In the genomic region with DNA sequence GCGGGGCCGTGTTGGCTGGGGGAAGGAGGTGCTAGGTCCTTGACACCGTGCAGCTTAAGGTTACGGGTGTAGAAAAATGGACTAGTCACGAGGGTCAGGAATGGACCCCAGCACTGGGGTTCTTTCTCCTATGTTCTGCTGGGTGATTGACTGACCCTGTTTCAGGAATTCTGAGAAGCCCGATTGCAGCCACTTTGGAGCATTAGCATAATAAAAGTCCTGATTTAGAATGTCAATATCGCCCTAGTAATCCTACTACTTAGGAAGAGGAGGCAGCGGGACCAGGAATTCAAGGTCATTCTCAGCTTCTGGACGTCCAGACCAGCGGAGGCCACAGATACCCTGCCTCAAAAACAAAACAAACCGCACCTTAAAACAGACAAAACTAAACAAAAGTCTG, we compare ENCODE assay signal across 24 mouse cellular contexts. TPM values are rescaled to one million over a fixed set of nuclear protein-coding genes. Genes with fewer than 3 reads are reported as not detected.
A peak's percentile ranks its signal among the peaks of the same experiment; 100 is the strongest.
DNase-seq lines count a peak whose midpoint lies in the region; ATAC-seq and TF ChIP-seq lines count a peak whose summit lies in the region.
"Had no signal": no experiment of that assay in that cellular context is flagged by ENCODE, and none has a peak within 500 bp of the region (broad histone marks: within the 10 kb centered on the region; RNA-seq: fewer than 3 reads in every experiment).

No protein-coding gene starts in this region.

- H3K9ac ChIP-seq in heart, embryonic 11.5 days (ENCODE audit: low read depth, low read length), result no peak overlapping the region
- no peak overlapping the region for H3K9ac ChIP-seq in lung, postnatal 0 days (replicated peaks; ENCODE audit: low read depth)
- peak overlapping the region; percentile 58 for H3K9ac ChIP-seq in ES-E14 (ENCODE audit: insufficient read depth, low read depth, low read length, poor library complexity, severe bottlenecking)
- H3K9ac ChIP-seq: forebrain, embryonic 13.5 days; forebrain, postnatal 0 days; heart, embryonic 13.5 days; hindbrain, embryonic 14.5 days; intestine, embryonic 15.5 days had no signal

- H3K9me3 ChIP-seq in heart, embryonic 11.5 days (replicated peaks; ENCODE audit: control insufficient read depth, low read length), result no peaks in the 10 kb centered on the region
- H3K9me3 ChIP-seq in lung, postnatal 0 days (ENCODE audit: low read length), result no peaks in the 10 kb centered on the region
- H3K9me3 ChIP-seq in ES-E14 (ENCODE audit: control insufficient read depth, insufficient read depth, low read depth, low read length), result no peaks in the 10 kb centered on the region
- H3K9me3 ChIP-seq: embryonic facial prominence, embryonic 10.5 days; forebrain, embryonic 13.5 days; heart, embryonic 13.5 days; hindbrain, embryonic 10.5 days; intestine, embryonic 15.5 days had no signal

- no peak for TF ChIP-seq EP300 in lung, postnatal 0 days (IDR thresholded peaks at IDR 0.05)

- peaks cover 31% of the 10 kb centered on the region for H3K27me3 ChIP-seq in heart, embryonic 11.5 days (ENCODE audit: control insufficient read depth, insufficient read depth, low read length)
- H3K27me3 ChIP-seq in lung, postnatal 0 days (replicated peaks; ENCODE audit: insufficient read depth, low read length), result peaks cover 5% of the 10 kb centered on the region; the same call in 1 of the 2 replicates

- WGBS in heart, embryonic 11.5 days (ENCODE audit: insufficient replicate concordance), result 14% methylated on average over 11 of the region's 11 CpGs
- 17% methylated on average over 11 of the region's 11 CpGs for WGBS in lung, postnatal 0 days

- peak overlapping the region; percentile 9; the same call in 1 of the 2 replicates for H3K4me2 ChIP-seq in heart, embryonic 11.5 days
- peak overlapping the region; percentile 17; the same call in 1 of the 2 replicates for H3K4me2 ChIP-seq in lung, postnatal 0 days (replicated peaks; ENCODE audit: low read depth, low read length)
- H3K4me2 ChIP-seq: forebrain, embryonic 13.5 days; heart, embryonic 13.5 days; hindbrain, embryonic 14.5 days; intestine, embryonic 15.5 days had no signal

- ATAC-seq in heart, embryonic 11.5 days (replicated peaks; ENCODE audit: insufficient number of reproducible peaks, low FRiP score, low TSS enrichment), result no peak
- ATAC-seq in lung, postnatal 0 days, result no peak
- ATAC-seq: forebrain, embryonic 13.5 days; forebrain, postnatal 0 days; intestine, embryonic 15.5 days; Patski had no signal

- H3K36me3 ChIP-seq in heart, embryonic 11.5 days (ENCODE audit: control insufficient read depth, insufficient read depth, low read length), result no peaks in the 10 kb centered on the region
- H3K36me3 ChIP-seq in lung, postnatal 0 days (ENCODE audit: insufficient read depth, low read length), result no peaks in the 10 kb centered on the region
- no peaks in the 10 kb centered on the region for H3K36me3 ChIP-seq in ES-E14 (ENCODE audit: control insufficient read depth, insufficient read depth, low read length, poor library complexity, severe bottlenecking)
- H3K36me3 ChIP-seq: embryonic facial prominence, embryonic 10.5 days; heart, embryonic 13.5 days; hindbrain, embryonic 10.5 days; intestine, embryonic 15.5 days had no signal

- no peak overlapping the region for H3K27ac ChIP-seq in heart, embryonic 11.5 days (ENCODE audit: low read depth, low read length)
- no peak overlapping the region for H3K27ac ChIP-seq in lung, postnatal 0 days (ENCODE audit: low read length)
- H3K27ac ChIP-seq in ES-E14 (ENCODE audit: insufficient read depth, low read depth, low read length, poor library complexity, severe bottlenecking), result peak overlapping the region; percentile 78; the same call in 1 of the 2 replicates
- H3K27ac ChIP-seq: embryonic facial prominence, embryonic 10.5 days; forebrain, embryonic 13.5 days; heart, embryonic 13.5 days; hindbrain, embryonic 10.5 days; hindbrain, embryonic 14.5 days; intestine, embryonic 15.5 days had no signal

- in situ Hi-C loops in ES-E14 (cut with MboI; ENCODE audit: low sequenced_read_pairs in 2 of 2, unreplicated experiment in 2 of 2), result no loop called here

- no peak overlapping the region for H3K4me3 ChIP-seq in heart, embryonic 11.5 days (ENCODE audit: low read depth, low read length)
- H3K4me3 ChIP-seq in lung, postnatal 0 days (ENCODE audit: low read depth, low read length), result no peak overlapping the region
- H3K4me3 ChIP-seq in ES-E14 (ENCODE audit: insufficient read depth in 1 of 2, low read depth in 1 of 2, low read length in 2 of 2, poor library complexity in 1 of 2, severe bottlenecking in 1 of 2), result peak overlapping the region; percentile 37 to 54
- H3K4me3 ChIP-seq: embryonic facial prominence, embryonic 10.5 days; forebrain, embryonic 13.5 days; heart, embryonic 13.5 days; hindbrain, embryonic 10.5 days; intestine, embryonic 15.5 days had no signal

- no peaks in the 10 kb centered on the region for H3K4me1 ChIP-seq in heart, embryonic 11.5 days (ENCODE audit: control insufficient read depth, insufficient read depth, low read length)
- no peaks in the 10 kb centered on the region for H3K4me1 ChIP-seq in lung, postnatal 0 days (ENCODE audit: insufficient read depth, low read depth, low read length)
- H3K4me1 ChIP-seq in ES-E14 (ENCODE audit: control insufficient read depth in 2 of 2, insufficient read depth in 2 of 2, low read length in 2 of 2, poor library complexity in 1 of 2), result peaks cover 10 to 19% of the 10 kb centered on the region in 2 experiments
- H3K4me1 ChIP-seq: embryonic facial prominence, embryonic 10.5 days; forebrain, embryonic 13.5 days; heart, embryonic 13.5 days; intestine, embryonic 15.5 days had no signal

- DNase-seq in heart, postnatal 4 days, result no peak
- DNase-seq in lung, postnatal 0 days (ENCODE audit: low spot score), result no peak
- no peak for DNase-seq in lung, postnatal 10 days
- peak; percentile 45 for DNase-seq in ES-E14 (ENCODE audit: low read depth, low spot score)
- DNase-seq in spleen, postnatal 4 days (ENCODE audit: low spot score in 2 of 2), result no peak
- no peak for DNase-seq in MN1 (ENCODE audit: low spot score)
- DNase-seq: adrenal gland, adult 8-10 months; adrenal gland, postnatal 36 days; cerebellum, adult 2 months; cerebellum, postnatal 10 days; forebrain, postnatal 0 days; gastrocnemius, postnatal 25 days; heart, postnatal 10 days had no signal

- no peak for TF ChIP-seq CTCF in lung, postnatal 0 days (IDR thresholded peaks at IDR 0.05)

TF ChIP-seq in ES-E14, 5 proteins besides CTCF, POLR2A, EP300 and RAD21:
- TF ChIP-seq ZC3H11A (IDR thresholded peaks at IDR 0.05; ENCODE audit: borderline replicate concordance, low read depth, low read length) (no peak), HCFC1 (IDR thresholded peaks at IDR 0.05; ENCODE audit: borderline replicate concordance, insufficient read depth, low read length) (peak; percentile 55; the same call in 1 of the 2 replicates), ZNF384 (IDR thresholded peaks at IDR 0.05; ENCODE audit: low read depth, low read length) (no peak), CHD2 (IDR thresholded peaks at IDR 0.05; ENCODE audit: low read depth, low read length) (peak; percentile 63; the same call in 1 of the 2 replicates), MAFK (IDR thresholded peaks at IDR 0.05; ENCODE audit: insufficient read depth, low read depth, low read length) (0 out of 2 replicates have a peak, but pooled peaks have one; percentile 6)
TF ChIP-seq in ES-E14: peak in this region for 3.

RNA-seq across cellular contexts. Expression of gene Acoxl, which starts 0.7 kb away (rescaled TPM):
- 0.11 and 0.21 TPM in 2 replicates for polyA plus RNA-seq in heart, embryonic 11.5 days (2014; fragmentation: Nextera tagmentation; extraction: Ambion mirVana)
- total RNA-seq in heart, postnatal 4 days (2021), result not detected
- polyA plus RNA-seq in lung, postnatal 0 days (2015; fragmentation: Nextera tagmentation; extraction: Ambion mirVana), result 16.1 and 17.0 TPM in 2 replicates
- total RNA-seq in ES-E14 (2012; rRNA removed), result 0.98 and 1.9 TPM in 2 replicates
- total RNA-seq: forebrain, postnatal 0 days; granulocyte monocyte progenitor cell, adult 5-6 weeks had no signal
- polyA plus RNA-seq: C2C12; cerebellum, adult 2 months; forebrain, embryonic 13.5 days; hindbrain, embryonic 14.5 days had no signal

RNA-seq across cellular contexts. Expression of gene Bub1, which starts 7.8 kb away (rescaled TPM):
- 19.2 and 24.7 TPM in 2 replicates for polyA plus RNA-seq in heart, embryonic 11.5 days (2014; fragmentation: Nextera tagmentation; extraction: Ambion mirVana)
- total RNA-seq in heart, postnatal 4 days (2021), result 10 to 100 TPM; 22.8 to 25.7 TPM
- polyA plus RNA-seq in lung, postnatal 0 days (2015; fragmentation: Nextera tagmentation; extraction: Ambion mirVana), result 1.4 and 2.6 TPM in 2 replicates
- total RNA-seq in ES-E14 (2012; rRNA removed), result 48.9 and 64.6 TPM in 2 replicates
- total RNA-seq: gastrocnemius, adult 18-20 months had no signal

RNA-seq across cellular contexts. Expression of gene Mtln, which starts 47.1 kb away (rescaled TPM):
- 37.9 and 40.3 TPM in 2 replicates for polyA plus RNA-seq in heart, embryonic 11.5 days (2014; fragmentation: Nextera tagmentation; extraction: Ambion mirVana)
- total RNA-seq in heart, postnatal 4 days (2021), result 10 to 100 TPM; 30.3 to 30.5 TPM
- 40.4 and 42.7 TPM in 2 replicates for polyA plus RNA-seq in lung, postnatal 0 days (2015; fragmentation: Nextera tagmentation; extraction: Ambion mirVana)
- 35.8 and 54.9 TPM in 2 replicates for total RNA-seq in ES-E14 (2012; rRNA removed)

RNA-seq across cellular contexts. Expression of gene Nphp1, which starts 50.7 kb away (rescaled TPM):
- 12.1 and 15.4 TPM in 2 replicates for polyA plus RNA-seq in heart, embryonic 11.5 days (2014; fragmentation: Nextera tagmentation; extraction: Ambion mirVana)
- 10 to 100 TPM; 13.9 to 14.2 TPM for total RNA-seq in heart, postnatal 4 days (2021)
- 21.5 and 22.6 TPM in 2 replicates for polyA plus RNA-seq in lung, postnatal 0 days (2015; fragmentation: Nextera tagmentation; extraction: Ambion mirVana)
- total RNA-seq in ES-E14 (2012; rRNA removed), result 5.7 and 7.4 TPM in 2 replicates

Comparison
In these comparisons a context has a peak if more than half of its experiments do, and no peak if none do; other contexts are left out.
1. H3K4me3 ChIP-seq: peak in ES-E14 (2 of 2); none in heart, embryonic 11.5 days (single experiment) and lung, postnatal 0 days (single experiment).